Mouse (Mus musculus): ENCODE measurements around the gene Gm17026. TPM values are rescaled to one million over a fixed set of nuclear protein-coding genes. Genes with fewer than 3 reads are reported as not detected.
A peak's percentile ranks its signal among the peaks of the same experiment; 100 is the strongest.
"Not testable (repeated sequence)": the region's sequence is repeated elsewhere in the genome, so short reads cannot be mapped to it uniquely, and the experiment has no call there.

Gm17026 gene
- not detected for total RNA-seq (2021)

- DNase-seq (ENCODE audit: low spot score in 2 of 2); intact Hi-C loops (cut with DNase I): not testable (repeated sequence)
Measured at GRCm38 (mm10) chr14:42259948-42260347, at the start of gene Gm17026. TSS of gene Gm17026 (minus strand) at chr14:42260048.

- intact Hi-C loops (cut with DNase I); DNase-seq (ENCODE audit: low spot score in 2 of 2): not testable (repeated sequence)
Measured at GRCm38 (mm10) chr14:42297258-42297657, 37.4 kb upstream of the Gm17026 start, which contains the start of gene Gm9611. TSS of gene Gm9611 (minus strand) at chr14:42297358.

- DNase-seq (ENCODE audit: low spot score in 2 of 2) = peak in 1 of 2 experiments; percentile 4
- intact Hi-C loops (cut with DNase I) = not testable (repeated sequence)
Measured at GRCm38 (mm10) chr14:42216766-42217537, 42.9 kb downstream of the Gm17026 start.

Small RNAs within 50 kb of the gene (microRNA-seq; reads per million reads assigned to microRNA genes)
- gene Gm25208 (not detected), gene Gm25892 (not detected)

Other genes starting within 250 kb of the Gm17026 start
- gene Gm7951, start 142.7 kb downstream of the Gm17026 start, total RNA-seq (2021) = not detected
- gene Gm17027, start 97.4 kb downstream of the Gm17026 start, total RNA-seq (2021) = not detected
- 1 to 10 TPM; 1.7 to 1.8 TPM for gene Gm3573, start 69.3 kb downstream of the Gm17026 start, total RNA-seq (2021)
- gene Gm9611, start 37.3 kb upstream of the Gm17026 start, total RNA-seq (2021) = not detected
- not detected for gene Gm7995, start 50.2 kb upstream of the Gm17026 start, total RNA-seq (2021)
- gene Gm8005, start 179.6 kb upstream of the Gm17026 start, total RNA-seq (2021) = not detected
- gene Gm8011, start 203.8 kb upstream of the Gm17026 start, total RNA-seq (2021) = not detected
- gene Gm8020, start 242.3 kb upstream of the Gm17026 start, total RNA-seq (2021) = not detected

All from left cerebral cortex, postnatal 36 days (tissue).